Mouse (Mus musculus) B cell, adult (primary cell): ENCODE results near the gene Rbp2. TPM values are rescaled to one million over a fixed set of nuclear protein-coding genes. Genes with fewer than 3 reads are reported as not detected.

Experiments used
- total RNA-seq: library from RNA; stranded (reverse); gene quantifications from 4 replicates; pipeline ENCODE4 v1.2.4, GENCODE M21; 2023; ENCODE audit not compliant: inconsistent age

Gene Rbp2
- not detected in 4 replicates for total RNA-seq

GRCm38 (mm10) chr9:98485815-98486214 is at the start of gene Rbp2:
Gene Rbp2 (plus strand): TSS chr9:98486115.

Other genes with a start within 250 kb of the Rbp2 start
- gene Nmnat3, start 198.7 kb upstream of the Rbp2 start, total RNA-seq: 3.8 to 4.8 TPM (median 4.5 TPM) in 4 replicates
- 0.19 to 0.45 TPM (median 0.22 TPM) in 4 replicates for gene Rbp1, start 63.2 kb upstream of the Rbp2 start, total RNA-seq
- gene Copb2, start 77.6 kb downstream of the Rbp2 start, total RNA-seq: 85.2 to 96.5 TPM (median 90.7 TPM) in 4 replicates
- gene Mrps22, start 115.5 kb downstream of the Rbp2 start, total RNA-seq: 13.0 to 14.4 TPM (median 13.7 TPM) in 4 replicates